Mouse (Mus musculus) right cerebral cortex, postnatal 4 days (tissue): ENCODE measurements around the gene Vmn1r191.
"Not testable (repeated sequence)": the region's sequence is repeated elsewhere in the genome, so short reads cannot be mapped to it uniquely, and the experiment has no call there.

Source experiments
- DNase-seq: peaks from one replicate; pipeline ENCODE4 v3.0.0-alpha.2; 2022

Gene Vmn1r191

DNA sequence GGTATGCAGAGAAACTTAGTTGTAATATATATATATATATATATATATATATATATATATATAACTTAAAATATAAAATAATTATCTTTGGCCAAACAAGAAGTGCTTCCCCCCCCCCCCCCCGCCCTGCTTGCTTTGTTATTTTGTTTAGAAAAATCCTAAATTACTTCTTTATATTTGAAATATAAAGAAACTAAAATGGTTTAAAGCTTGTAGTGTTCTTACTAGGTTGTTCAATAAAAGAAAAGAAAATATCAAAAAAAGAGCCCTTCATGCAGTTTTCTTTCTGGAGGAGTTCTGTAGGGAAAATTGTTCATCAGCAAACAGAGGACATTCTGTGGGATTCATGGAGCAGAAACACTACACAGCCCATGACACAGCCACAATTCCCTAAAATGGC, at the start of gene Vmn1r191:
Gene Vmn1r191 (minus strand): TSS at position 101 of the 400 bp plus-strand sequence.
- DNase-seq = no peak

DNA sequence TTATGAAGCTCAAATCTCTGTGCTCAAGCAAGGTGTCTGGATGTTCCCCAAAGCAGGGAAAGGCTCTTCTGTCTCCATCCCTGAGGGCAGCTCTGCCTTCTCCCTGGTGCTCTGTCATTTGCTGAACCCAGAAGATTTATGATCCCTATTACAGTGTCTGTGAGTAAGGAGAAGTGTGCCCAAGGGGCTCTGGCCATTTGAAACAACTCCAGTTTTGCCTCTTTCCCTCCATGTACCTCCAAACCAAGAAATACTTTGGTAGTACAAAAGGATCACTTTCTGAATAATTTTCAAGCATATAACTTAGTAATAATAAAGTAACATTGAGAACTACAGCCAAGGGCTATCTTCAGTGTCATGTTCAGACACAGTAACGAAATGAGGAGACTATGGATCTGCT, 39.3 kb upstream of the Vmn1r191 start, which contains the start of gene Vmn1r193:
Gene Vmn1r193 (minus strand): TSS at position 101 of the 400 bp plus-strand sequence.
- not testable (repeated sequence) for DNase-seq

DNA sequence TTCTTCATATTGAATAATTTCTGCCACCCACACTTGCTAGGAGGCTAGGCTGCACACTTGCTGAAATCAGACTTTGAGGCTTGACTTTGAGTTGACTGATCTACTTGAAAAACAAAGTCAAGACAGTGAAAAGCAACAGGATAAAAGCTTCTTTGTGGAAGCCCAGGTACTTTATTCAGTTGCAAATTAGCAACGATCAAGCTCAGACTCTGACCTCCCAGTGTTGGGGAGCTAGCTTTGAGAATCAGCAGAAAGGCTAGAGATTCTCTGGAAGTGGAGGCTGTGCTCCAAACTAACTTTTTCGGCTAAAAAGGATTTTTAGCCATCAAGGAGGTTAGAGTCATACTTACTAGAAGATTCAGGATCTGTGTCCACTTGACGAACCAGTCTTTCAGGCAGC, 9.0 kb upstream of the Vmn1r191 start:
- DNase-seq = not testable (repeated sequence)

DNA sequence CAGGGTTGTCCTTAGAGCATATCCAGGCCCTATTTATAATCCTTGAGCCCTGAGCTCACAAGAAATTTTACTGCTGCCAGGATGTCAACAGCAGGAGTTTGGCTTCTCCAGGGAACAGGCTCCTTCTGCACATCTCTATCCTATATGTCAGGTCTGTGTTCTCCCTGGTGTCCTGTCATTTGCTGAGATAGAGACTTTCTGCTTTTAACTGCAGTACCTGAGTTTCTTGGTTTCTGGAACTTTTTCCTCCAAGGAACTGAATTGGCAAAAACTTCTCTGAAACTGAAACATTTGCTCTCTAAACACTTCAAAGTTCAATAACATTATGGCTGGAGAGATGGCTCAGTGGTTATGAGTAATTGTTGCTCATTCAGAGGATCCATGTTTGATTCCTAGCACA, 7.3 kb upstream of the Vmn1r191 start, which contains the start of gene Vmn1r192:
Gene Vmn1r192 (minus strand): TSS at position 101 of the 400 bp plus-strand sequence.
- no peak for DNase-seq

DNA sequence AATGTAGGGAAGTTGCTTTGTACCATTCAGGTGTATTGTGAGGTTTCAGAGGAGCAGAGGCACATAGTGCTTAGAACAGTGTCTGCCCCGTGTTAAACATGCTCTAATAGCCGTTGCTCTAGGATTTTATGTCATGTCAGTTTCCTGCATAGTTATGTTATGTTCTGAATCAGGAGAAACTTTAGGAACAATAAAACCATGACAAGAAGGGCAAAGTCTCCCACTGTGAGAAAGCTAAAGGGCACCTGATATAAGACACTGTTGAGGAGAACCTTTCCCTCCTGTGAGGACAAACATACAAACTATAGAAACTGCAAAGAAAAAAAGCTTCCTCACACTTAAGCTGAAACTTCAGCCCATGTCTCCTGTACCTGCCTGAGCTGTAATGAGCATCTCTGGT, 6.6 kb upstream of the Vmn1r191 start:
- no peak for DNase-seq

DNA sequence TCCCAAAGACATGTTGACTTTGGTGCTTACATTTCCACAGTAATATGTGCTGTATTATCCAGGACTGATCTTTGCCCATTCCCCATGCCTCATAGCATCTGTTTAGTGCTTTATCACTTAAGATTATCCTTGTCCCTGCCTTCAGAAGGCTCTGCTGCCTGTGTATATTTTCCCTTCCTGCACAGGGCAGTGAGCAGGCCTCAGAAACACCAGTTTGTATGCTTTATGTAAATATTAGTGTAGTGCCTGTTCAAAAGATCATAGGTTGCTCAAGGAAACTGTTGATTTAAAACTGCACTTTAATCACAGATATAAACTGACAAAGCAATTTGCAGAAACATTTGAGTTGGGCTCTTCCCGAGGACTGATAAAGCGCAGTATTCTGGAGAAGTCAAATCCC, 5.5 kb upstream of the Vmn1r191 start:
- DNase-seq = no peak

DNA sequence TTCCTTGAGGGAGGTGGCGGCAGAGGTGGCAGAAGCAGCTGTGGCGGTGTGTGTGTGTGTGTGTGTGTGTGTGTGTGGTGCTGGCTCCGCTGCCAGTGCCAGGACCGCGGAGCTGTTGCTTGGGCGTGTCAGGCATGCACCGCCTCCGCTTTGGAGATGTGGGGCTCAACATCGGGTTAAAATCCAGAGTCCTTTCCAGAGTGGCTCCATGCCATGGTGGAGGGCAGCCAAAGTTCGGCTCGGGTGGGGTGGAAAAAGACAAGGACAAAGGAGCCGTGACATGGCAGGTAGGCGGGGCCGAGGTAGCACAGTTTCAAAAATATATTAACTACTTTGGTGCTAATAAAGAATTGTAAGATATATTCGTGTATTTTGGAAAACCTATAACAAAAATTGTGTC, 15.4 kb downstream of the Vmn1r191 start:
- DNase-seq = no peak

DNA sequence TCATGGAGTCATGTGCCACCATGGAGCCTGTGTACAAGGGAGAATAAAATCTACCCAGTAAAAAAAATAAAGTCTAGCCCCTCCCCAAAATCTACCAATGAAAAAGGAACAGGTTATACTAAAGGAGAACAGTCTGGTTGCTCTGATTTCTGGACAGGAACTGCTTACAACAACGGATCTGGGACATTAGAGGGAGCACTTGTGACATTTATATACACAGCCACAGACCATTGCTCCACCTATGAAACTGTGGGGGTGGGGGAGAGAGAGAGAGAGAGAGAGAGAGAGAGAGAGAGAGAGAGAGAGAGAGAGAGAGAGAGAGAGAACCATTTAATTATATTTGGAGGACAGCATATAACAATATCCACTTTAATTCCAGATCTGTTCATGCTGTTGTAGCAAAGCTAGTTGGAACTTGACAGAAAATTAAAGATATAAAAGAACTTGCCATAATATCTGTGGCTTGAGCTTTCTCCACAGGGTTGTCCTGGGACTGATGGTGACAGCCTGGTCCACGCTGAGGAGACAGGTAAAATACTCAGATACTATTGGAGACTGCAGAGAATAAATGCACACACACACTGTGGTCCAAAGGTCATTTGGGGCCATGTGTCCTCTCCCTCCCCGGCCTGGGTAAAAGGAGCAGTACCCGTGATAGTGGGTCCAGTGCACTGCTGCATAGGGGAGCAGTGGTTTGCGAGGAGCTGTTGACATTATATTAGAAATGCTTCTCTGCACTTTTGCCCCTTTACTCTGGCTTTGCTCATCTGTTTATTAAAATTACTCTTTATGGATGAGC, 47.1 kb downstream of the Vmn1r191 start:
- DNase-seq = not testable (repeated sequence)
